Mouse (Mus musculus): ENCODE data around the gene Kif23.

DNA sequence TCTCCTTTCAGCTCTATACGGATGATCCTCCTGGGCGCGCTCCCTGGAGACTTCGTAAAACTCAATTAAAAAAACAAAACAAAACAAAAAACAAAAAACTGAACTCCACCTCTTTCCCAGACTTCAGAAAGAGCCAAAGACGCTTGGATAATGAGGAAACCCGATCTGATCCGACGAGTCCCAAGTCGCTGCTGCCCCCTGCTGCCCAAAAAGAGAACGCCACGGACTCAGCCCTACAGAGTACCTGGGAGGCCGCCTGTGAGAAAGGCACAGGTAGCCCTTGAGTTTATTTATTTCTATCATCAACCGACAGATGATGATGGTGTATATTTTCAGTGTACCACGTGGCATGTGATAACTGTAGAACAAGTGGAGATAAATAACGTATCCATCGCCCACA, 46.8 kb downstream of the Kif23 start:
- no peak for TF ChIP-seq POLR2A (IDR thresholded peaks at IDR 0.05; ENCODE audit: borderline replicate concordance, extremely low read depth, low read depth, low read length)
- TF ChIP-seq CTCF (IDR thresholded peaks at IDR 0.05; ENCODE audit: insufficient read depth, low read length), result peak; percentile 76
